Mouse (Mus musculus): ENCODE results near the gene Gpx1. TPM values are rescaled to one million over a fixed set of nuclear protein-coding genes. Genes with fewer than 3 reads are reported as not detected.
"Not testable (repeated sequence)": the region's sequence is repeated elsewhere in the genome, so short reads cannot be mapped to it uniquely, and the experiment has no call there.

Gene Gpx1
- polyA plus RNA-seq, 1 experiment from 2014 or later = 792 TPM

- DNase-seq (ENCODE audit: low spot score) = no peak
Observed at GRCm38 (mm10) chr9:108307021-108307807, 31.5 kb upstream of the Gpx1 start.

DNA sequence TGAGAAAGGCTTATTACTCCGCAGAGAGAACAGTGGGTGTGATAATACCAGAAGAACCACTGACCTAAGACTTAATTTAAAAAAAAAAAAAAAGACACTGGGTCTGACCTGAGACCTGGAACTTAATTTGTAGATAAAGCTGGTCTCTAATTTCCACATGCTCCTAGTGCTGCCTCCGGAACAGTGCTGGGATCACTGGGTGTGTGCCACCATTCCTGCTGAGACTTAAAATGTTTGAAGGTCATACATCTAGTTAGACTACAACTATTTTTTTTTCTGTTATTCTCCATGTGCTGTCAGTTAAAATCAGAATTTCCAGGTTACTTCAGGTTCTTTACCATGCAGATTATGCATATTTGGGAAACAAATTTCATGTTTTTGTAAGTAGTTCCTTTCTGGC lies 30.6 kb upstream of the Gpx1 start:
- Histone ChIP-seq H3K36me3 (peaks cover 18% of the 10 kb centered on the region), H3K27ac (replicated peaks) (no peak overlapping the region), H3K4me3 (peak overlapping the region; percentile 80), H3K27me3 (ENCODE audit: low read depth, poor library complexity, severe bottlenecking) (no peaks in the 10 kb centered on the region), H3K4me1 (peaks cover 41% of the 10 kb centered on the region), H3K9me3 (replicated peaks) (no peaks in the 10 kb centered on the region)
- no peak for DNase-seq (ENCODE audit: low spot score)
- 77% methylated on average over 2 of the region's 2 CpGs for WGBS

More at GRCm38 (mm10) chr9:108307021-108307807, 31.5 kb upstream of the Gpx1 start:
- H3K27ac ChIP-seq (replicated peaks) = peak overlapping the region; percentile 99
- WGBS = 29% methylated on average over 12 of the region's 12 CpGs
- peak overlapping the region; percentile 80 for H3K4me3 ChIP-seq
- H3K4me1 ChIP-seq = peaks cover 41% of the 10 kb centered on the region
- H3K36me3 ChIP-seq = peaks cover 27% of the 10 kb centered on the region
- H3K9me3 ChIP-seq (replicated peaks) = no peaks in the 10 kb centered on the region
- no peaks in the 10 kb centered on the region for H3K27me3 ChIP-seq (ENCODE audit: low read depth, poor library complexity, severe bottlenecking)

GRCm38 (mm10) chr9:108317572-108317971 lies 21.1 kb upstream of the Gpx1 start:
- 98% methylated on average over 3 of the region's 3 CpGs for WGBS
- no peaks in the 10 kb centered on the region for H3K27me3 ChIP-seq (ENCODE audit: low read depth, poor library complexity, severe bottlenecking)
- no peak overlapping the region for H3K4me3 ChIP-seq
- H3K36me3 ChIP-seq = peaks cover 80% of the 10 kb centered on the region
- H3K4me1 ChIP-seq = no peaks in the 10 kb centered on the region
- no peak for DNase-seq (ENCODE audit: low spot score)
- H3K27ac ChIP-seq (replicated peaks) = no peak overlapping the region
- H3K9me3 ChIP-seq (replicated peaks) = no peaks in the 10 kb centered on the region

- Histone ChIP-seq H3K4me3 (no peak overlapping the region), H3K4me1 (no peaks in the 10 kb centered on the region), H3K9me3 (replicated peaks) (no peaks in the 10 kb centered on the region), H3K36me3 (peaks cover 87% of the 10 kb centered on the region), H3K27ac (replicated peaks) (no peak overlapping the region), H3K27me3 (ENCODE audit: low read depth, poor library complexity, severe bottlenecking) (no peaks in the 10 kb centered on the region)
- 95% methylated on average over 2 of the region's 2 CpGs for WGBS
- no peak for DNase-seq (ENCODE audit: low spot score)
Observed at GRCm38 (mm10) chr9:108318462-108318861, 20.2 kb upstream of the Gpx1 start.

DNA sequence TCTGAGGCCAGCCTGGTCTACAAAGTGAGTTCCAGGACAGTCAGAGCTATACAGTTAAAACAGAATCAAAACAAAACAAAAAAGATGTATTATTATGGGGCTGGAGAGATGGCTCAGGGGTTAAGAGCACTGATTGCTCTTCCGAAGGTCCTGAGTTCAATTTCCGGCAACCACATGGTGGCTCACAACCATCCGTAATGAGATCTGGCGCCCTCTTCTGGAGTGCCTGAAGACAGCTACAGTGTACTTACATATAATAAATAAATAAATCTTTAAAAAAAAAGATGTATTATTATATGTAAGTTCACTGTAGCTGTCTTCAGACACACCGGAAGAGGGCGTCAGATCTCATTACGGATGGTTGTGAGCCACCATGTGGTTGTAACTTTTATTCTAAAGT lies 16.6 kb upstream of the Gpx1 start:
- H3K9me3 ChIP-seq (replicated peaks); H3K27ac ChIP-seq (replicated peaks); H3K27me3 ChIP-seq (ENCODE audit: low read depth, poor library complexity, severe bottlenecking); H3K4me3 ChIP-seq; DNase-seq (ENCODE audit: low spot score); H3K4me1 ChIP-seq: not testable (repeated sequence)
- peaks cover 93% of the 10 kb centered on the region for H3K36me3 ChIP-seq
- WGBS = 91% methylated on average over 7 of the region's 7 CpGs

- no peak overlapping the region for H3K27ac ChIP-seq (replicated peaks)
- no peaks in the 10 kb centered on the region for H3K9me3 ChIP-seq (replicated peaks)
- WGBS = 98% methylated on average over 1 of the region's 1 CpGs
- no peaks in the 10 kb centered on the region for H3K27me3 ChIP-seq (ENCODE audit: low read depth, poor library complexity, severe bottlenecking)
- no peaks in the 10 kb centered on the region for H3K4me1 ChIP-seq
- H3K36me3 ChIP-seq = peaks cover 94% of the 10 kb centered on the region
- no peak for DNase-seq (ENCODE audit: low spot score)
- H3K4me3 ChIP-seq = no peak overlapping the region
Observed at GRCm38 (mm10) chr9:108324784-108325183, 13.9 kb upstream of the Gpx1 start.

DNA sequence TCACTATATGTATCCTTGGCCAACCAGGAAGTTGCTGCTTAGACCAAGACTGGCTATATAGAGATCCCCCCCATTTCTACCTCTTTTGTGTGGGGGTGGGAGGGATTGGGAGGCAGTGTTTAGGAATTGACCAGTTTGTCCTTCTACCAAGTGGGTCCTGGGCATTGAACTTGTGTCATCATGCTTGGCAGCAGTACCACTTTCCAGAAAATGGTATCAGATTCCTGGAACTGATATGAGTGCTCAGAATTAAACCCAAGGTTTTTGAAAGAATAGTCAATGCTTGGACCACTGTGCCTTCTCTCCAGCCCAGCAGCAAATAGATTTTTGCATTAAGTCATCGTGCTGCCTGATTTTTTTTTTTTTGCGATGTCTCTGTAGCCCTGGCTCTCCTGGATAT lies 12.9 kb upstream of the Gpx1 start:
- Histone ChIP-seq H3K27me3 (ENCODE audit: low read depth, poor library complexity, severe bottlenecking) (no peaks in the 10 kb centered on the region), H3K4me3 (no peak overlapping the region), H3K9me3 (replicated peaks) (no peaks in the 10 kb centered on the region), H3K36me3 (peaks cover 94% of the 10 kb centered on the region), H3K27ac (replicated peaks) (no peak overlapping the region), H3K4me1 (no peaks in the 10 kb centered on the region)
- DNase-seq (ENCODE audit: low spot score) = no peak
- WGBS = 99% methylated on average over 2 of the region's 2 CpGs

- no peaks in the 10 kb centered on the region for H3K27me3 ChIP-seq (ENCODE audit: low read depth, poor library complexity, severe bottlenecking)
- H3K36me3 ChIP-seq = peaks cover 50% of the 10 kb centered on the region
- no peak for DNase-seq (ENCODE audit: low spot score)
- 72% methylated on average over 10 of the region's 10 CpGs for WGBS
- H3K4me1 ChIP-seq = peaks cover 38% of the 10 kb centered on the region
- no peak overlapping the region for H3K4me3 ChIP-seq
- H3K9me3 ChIP-seq (replicated peaks) = no peaks in the 10 kb centered on the region
- peak overlapping the region; percentile 91 for H3K27ac ChIP-seq (replicated peaks)
Observed at GRCm38 (mm10) chr9:108337848-108338550, 704 bp upstream of the Gpx1 start.

GRCm38 (mm10) chr9:108338551-108338885 lies 185 bp upstream of the Gpx1 start:
- WGBS = 34% methylated on average over 6 of the region's 6 CpGs
- H3K27ac ChIP-seq (replicated peaks) = peak overlapping the region; percentile 91
- peaks cover 45% of the 10 kb centered on the region for H3K36me3 ChIP-seq
- DNase-seq (ENCODE audit: low spot score) = peak; percentile 37
- H3K27me3 ChIP-seq (ENCODE audit: low read depth, poor library complexity, severe bottlenecking) = no peaks in the 10 kb centered on the region
- H3K9me3 ChIP-seq (replicated peaks) = no peaks in the 10 kb centered on the region
- peak overlapping the region; percentile 77 for H3K4me3 ChIP-seq
- H3K4me1 ChIP-seq = peaks cover 38% of the 10 kb centered on the region

GRCm38 (mm10) chr9:108339886-108340257 lies 1.2 kb downstream of the Gpx1 start:
- Histone ChIP-seq H3K27ac (replicated peaks) (peak overlapping the region; percentile 91), H3K36me3 (peaks cover 31% of the 10 kb centered on the region), H3K4me3 (peak overlapping the region; percentile 77), H3K9me3 (replicated peaks) (no peaks in the 10 kb centered on the region), H3K4me1 (peaks cover 38% of the 10 kb centered on the region), H3K27me3 (ENCODE audit: low read depth, poor library complexity, severe bottlenecking) (no peaks in the 10 kb centered on the region)
- peak; percentile 34 for DNase-seq (ENCODE audit: low spot score)
- 17% methylated on average over 20 of the region's 20 CpGs for WGBS

DNA sequence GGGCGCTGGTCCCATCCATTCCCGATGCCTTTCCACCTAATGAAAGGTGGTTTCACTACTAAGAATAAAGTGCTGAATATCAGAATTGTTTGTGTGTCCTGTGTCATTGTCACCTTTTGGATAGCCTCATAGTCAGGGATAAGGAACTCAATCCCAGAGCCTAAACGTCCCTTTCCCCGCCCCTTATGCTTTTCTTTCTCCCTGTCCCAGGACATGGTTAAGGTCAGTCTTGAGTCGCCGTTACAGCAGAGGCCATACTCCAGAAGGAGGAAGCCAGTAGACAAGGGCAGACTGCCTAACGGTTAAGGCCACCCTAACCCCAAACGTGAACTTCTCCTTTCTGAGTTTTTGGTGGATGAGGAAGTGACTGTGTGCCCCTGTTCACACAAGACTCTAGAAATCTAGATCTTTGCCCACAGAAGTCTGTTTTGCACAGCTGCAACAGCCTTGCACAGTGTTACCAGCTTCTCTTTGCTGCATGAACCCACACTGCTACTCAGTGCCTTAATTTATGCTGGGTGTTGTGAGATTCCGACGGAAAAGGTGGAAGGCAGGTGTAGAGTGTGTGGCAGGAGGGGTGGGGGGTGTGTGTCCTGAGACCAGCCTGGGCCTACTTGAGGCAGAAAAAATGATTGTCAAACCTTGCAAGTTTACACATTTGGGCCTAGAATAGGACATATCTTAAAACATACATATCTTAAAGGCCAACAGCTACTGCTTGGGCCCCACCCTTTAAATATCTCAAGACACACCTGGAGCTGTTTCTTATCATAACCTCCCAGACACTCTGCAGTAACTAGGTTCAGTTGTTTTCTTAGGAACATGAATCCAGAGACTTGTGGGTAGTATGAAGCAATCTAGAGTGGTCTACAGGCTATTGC lies 1.8 kb downstream of the Gpx1 start:
- Histone ChIP-seq H3K4me1 (peaks cover 38% of the 10 kb centered on the region), H3K27ac (replicated peaks) (peak overlapping the region; percentile 91), H3K27me3 (ENCODE audit: low read depth, poor library complexity, severe bottlenecking) (no peaks in the 10 kb centered on the region), H3K36me3 (peaks cover 25% of the 10 kb centered on the region), H3K9me3 (replicated peaks) (no peaks in the 10 kb centered on the region), H3K4me3 (peak overlapping the region; percentile 77)
- no peak for DNase-seq (ENCODE audit: low spot score)
- WGBS = 75% methylated on average over 10 of the region's 10 CpGs

GRCm38 (mm10) chr9:108341139-108341475 lies 2.4 kb downstream of the Gpx1 start:
- H3K36me3 ChIP-seq = peaks cover 19% of the 10 kb centered on the region
- no peak for DNase-seq (ENCODE audit: low spot score)
- no peaks in the 10 kb centered on the region for H3K9me3 ChIP-seq (replicated peaks)
- H3K27ac ChIP-seq (replicated peaks) = no peak overlapping the region; the same call in 1 of the 2 replicates
- no peaks in the 10 kb centered on the region for H3K27me3 ChIP-seq (ENCODE audit: low read depth, poor library complexity, severe bottlenecking)
- H3K4me1 ChIP-seq = peaks cover 42% of the 10 kb centered on the region
- H3K4me3 ChIP-seq = no peak overlapping the region; the same call in 1 of the 2 replicates
- WGBS = 87% methylated on average over 5 of the region's 5 CpGs
